Comparison of ENCODE assay signal across 8 mouse cellular contexts in genomic region chr3:61362821-61363160, GRCm38 (mm10). TPM values are rescaled to one million over a fixed set of nuclear protein-coding genes. Genes with fewer than 3 reads are reported as not detected.
A peak's percentile ranks its signal among the peaks of the same experiment; 100 is the strongest.
DNase-seq lines count a peak whose midpoint lies in the region; ATAC-seq and TF ChIP-seq lines count a peak whose summit lies in the region.

No protein-coding gene starts in this region.

- H3K4me2 ChIP-seq in kidney, embryonic 16.5 days (replicated peaks; ENCODE audit: low read depth, low read length): peak overlapping the region; percentile 85
- peak overlapping the region; percentile 75 for H3K4me2 ChIP-seq in embryonic facial prominence, embryonic 14.5 days (ENCODE audit: low read depth, low read length)
- peak overlapping the region; percentile 93 for H3K4me2 ChIP-seq in intestine, postnatal 0 days (replicated peaks; ENCODE audit: low read depth)
- peak overlapping the region; percentile 71 for H3K4me2 ChIP-seq in midbrain, embryonic 13.5 days (replicated peaks)

- WGBS in kidney, embryonic 16.5 days: 5% methylated on average over 9 of the region's 9 CpGs
- WGBS in embryonic facial prominence, embryonic 14.5 days: 1% methylated on average over 9 of the region's 9 CpGs
- 5% methylated on average over 9 of the region's 9 CpGs for WGBS in intestine, postnatal 0 days
- 6% methylated on average over 9 of the region's 9 CpGs for WGBS in midbrain, embryonic 13.5 days

- H3K9me3 ChIP-seq in kidney, embryonic 16.5 days (ENCODE audit: low read length): no peaks in the 10 kb centered on the region
- no peaks in the 10 kb centered on the region for H3K9me3 ChIP-seq in embryonic facial prominence, embryonic 14.5 days (ENCODE audit: control insufficient read depth, low read length)
- H3K9me3 ChIP-seq in intestine, postnatal 0 days (ENCODE audit: control insufficient read depth): no peaks in the 10 kb centered on the region
- no peaks in the 10 kb centered on the region for H3K9me3 ChIP-seq in midbrain, embryonic 13.5 days

- H3K9ac ChIP-seq in kidney, embryonic 16.5 days (replicated peaks; ENCODE audit: low read length): peak overlapping the region; percentile 57
- H3K9ac ChIP-seq in embryonic facial prominence, embryonic 14.5 days (ENCODE audit: low read depth, low read length): peak overlapping the region; percentile 66
- H3K9ac ChIP-seq in intestine, postnatal 0 days (ENCODE audit: low read depth, low read length): peak overlapping the region; percentile 5
- peak overlapping the region; percentile 60 for H3K9ac ChIP-seq in midbrain, embryonic 13.5 days (replicated peaks)

- no peaks in the 10 kb centered on the region for H3K27me3 ChIP-seq in kidney, embryonic 16.5 days (ENCODE audit: insufficient read depth, low read length)
- H3K27me3 ChIP-seq in embryonic facial prominence, embryonic 14.5 days (replicated peaks; ENCODE audit: control insufficient read depth, insufficient read depth, low read length): no peaks in the 10 kb centered on the region
- H3K27me3 ChIP-seq in intestine, postnatal 0 days (replicated peaks; ENCODE audit: control insufficient read depth, insufficient read depth, low read length): no peaks in the 10 kb centered on the region
- 0 out of 2 replicates have a peak, but pooled peaks cover 3% of the 10 kb centered on the region for H3K27me3 ChIP-seq in midbrain, embryonic 13.5 days

- no peak for TF ChIP-seq CTCF in intestine, postnatal 0 days (IDR thresholded peaks at IDR 0.05; ENCODE audit: low read depth)

- peak overlapping the region; percentile 90 for H3K4me3 ChIP-seq in kidney, embryonic 16.5 days (ENCODE audit: low read length)
- peak overlapping the region; percentile 93 for H3K4me3 ChIP-seq in embryonic facial prominence, embryonic 14.5 days (ENCODE audit: low read depth, low read length)
- H3K4me3 ChIP-seq in intestine, postnatal 0 days (ENCODE audit: low read depth, low read length): peak overlapping the region; percentile 83
- peak overlapping the region; percentile 90 for H3K4me3 ChIP-seq in midbrain, embryonic 13.5 days (replicated peaks)

- H3K36me3 ChIP-seq in kidney, embryonic 16.5 days (ENCODE audit: insufficient read depth, low read length): no peaks in the 10 kb centered on the region
- peaks cover 4% of the 10 kb centered on the region; the same call in 1 of the 2 replicates for H3K36me3 ChIP-seq in embryonic facial prominence, embryonic 14.5 days (ENCODE audit: control insufficient read depth, insufficient read depth, low read length)
- H3K36me3 ChIP-seq in intestine, postnatal 0 days (ENCODE audit: control insufficient read depth, insufficient read depth): no peaks in the 10 kb centered on the region
- H3K36me3 ChIP-seq in midbrain, embryonic 13.5 days: no peaks in the 10 kb centered on the region

- no peak for ATAC-seq in kidney, embryonic 16.5 days (ENCODE audit: low FRiP score, low TSS enrichment)
- ATAC-seq in embryonic facial prominence, embryonic 14.5 days (ENCODE audit: low read depth): no peak
- no peak for ATAC-seq in intestine, postnatal 0 days
- no peak for ATAC-seq in midbrain, embryonic 13.5 days

- peaks cover 9% of the 10 kb centered on the region for H3K4me1 ChIP-seq in kidney, embryonic 16.5 days (ENCODE audit: insufficient read depth, low read length)
- peaks cover 14% of the 10 kb centered on the region for H3K4me1 ChIP-seq in embryonic facial prominence, embryonic 14.5 days (ENCODE audit: control insufficient read depth, insufficient read depth, low read length)
- H3K4me1 ChIP-seq in intestine, postnatal 0 days (replicated peaks; ENCODE audit: control insufficient read depth, insufficient read depth, low read length): no peaks in the 10 kb centered on the region
- peaks cover 23% of the 10 kb centered on the region for H3K4me1 ChIP-seq in midbrain, embryonic 13.5 days (replicated peaks)

- peak overlapping the region; percentile 90 for H3K27ac ChIP-seq in kidney, embryonic 16.5 days (ENCODE audit: low read length)
- H3K27ac ChIP-seq in embryonic facial prominence, embryonic 14.5 days (replicated peaks; ENCODE audit: low read depth, low read length): peak overlapping the region; percentile 90
- peak overlapping the region; percentile 73 for H3K27ac ChIP-seq in intestine, postnatal 0 days (ENCODE audit: low read depth, low read length)
- H3K27ac ChIP-seq in midbrain, embryonic 13.5 days: peak overlapping the region; percentile 71

- no peak for DNase-seq in kidney, postnatal 4 days
- no peak for DNase-seq in embryonic facial prominence, embryonic 14.5 days (ENCODE audit: low spot score)
- no peak for DNase-seq in right cerebral cortex, postnatal 4 days
- no peak for DNase-seq in adrenal gland, adult 18-20 months (ENCODE audit: low spot score in 2 of 2)
- DNase-seq in ovary, postnatal 14 days (ENCODE audit: low spot score): no peak

RNA-seq across cellular contexts. Expression of gene Rap2b, which starts 1.4 kb away (rescaled TPM):
- 5.8 and 5.9 TPM in 2 replicates for polyA plus RNA-seq in kidney, embryonic 16.5 days (2015; fragmentation: Nextera tagmentation; extraction: Ambion mirVana)
- 15.7 and 16.5 TPM in 2 replicates for polyA plus RNA-seq in embryonic facial prominence, embryonic 14.5 days (2014; fragmentation: Nextera tagmentation; extraction: Ambion mirVana)
- polyA plus RNA-seq in intestine, postnatal 0 days (2015; fragmentation: Nextera tagmentation; extraction: Ambion mirVana): 3.9 and 4.1 TPM in 2 replicates
- 11.9 and 12.0 TPM in 2 replicates for polyA plus RNA-seq in midbrain, embryonic 13.5 days (2015; fragmentation: Nextera tagmentation; extraction: Ambion mirVana)
- total RNA-seq in adrenal gland, adult 18-20 months (2021): 1 to 10 TPM; 3.0 to 3.6 TPM

RNA-seq across cellular contexts. Expression of gene B430305J03Rik, which starts 3.0 kb away (rescaled TPM):
- not detected in 2 replicates for polyA plus RNA-seq in kidney, embryonic 16.5 days (2015; fragmentation: Nextera tagmentation; extraction: Ambion mirVana)
- polyA plus RNA-seq in embryonic facial prominence, embryonic 14.5 days (2014; fragmentation: Nextera tagmentation; extraction: Ambion mirVana): not detected in 2 replicates
- not detected in 2 replicates for polyA plus RNA-seq in intestine, postnatal 0 days (2015; fragmentation: Nextera tagmentation; extraction: Ambion mirVana)
- polyA plus RNA-seq in midbrain, embryonic 13.5 days (2015; fragmentation: Nextera tagmentation; extraction: Ambion mirVana): not detected in 2 replicates
- total RNA-seq in adrenal gland, adult 18-20 months (2021): under 1 TPM; 0.10 to 0.13 TPM

Comparison
In these comparisons a context has a peak if more than half of its experiments do, and no peak if none do; other contexts are left out.
1. H3K9ac ChIP-seq: peak in every context shown above with its lines; median percentile 66 in embryonic facial prominence, embryonic 14.5 days; 60 in midbrain, embryonic 13.5 days; 57 in kidney, embryonic 16.5 days; 5 in intestine, postnatal 0 days.